Mouse (Mus musculus) thymus, adult 2 months (tissue): ENCODE data around the gene Mas1. TPM values are rescaled to one million over a fixed set of nuclear protein-coding genes. Genes with fewer than 3 reads are reported as not detected.

ENCODE experiments used
- DNase-seq: peaks from one replicate; pipeline ENCODE4 v3.0.0; 2021
- H3K27ac ChIP-seq: fragments of 200-500 bp; 2 replicates; pipeline ENCODE4 v1.5.1; 2012; ENCODE audit warnings: low read length, control low read depth; ENCODE audit not compliant: control insufficient read depth, insufficient read depth
- H3K27me3 ChIP-seq: fragments of 200-500 bp; 2 replicates; pipeline ENCODE4 v1.6.1; 2012; ENCODE audit warnings: mild to moderate bottlenecking, low read length, moderate library complexity, mixed read lengths; ENCODE audit not compliant: control insufficient read depth, insufficient read depth
- H3K36me3 ChIP-seq: fragments of 200-500 bp; 2 replicates; pipeline ENCODE4 v1.6.1; 2012; ENCODE audit warnings: mild to moderate bottlenecking, low read length, moderate library complexity; ENCODE audit not compliant: control insufficient read depth, insufficient read depth
- H3K4me1 ChIP-seq: fragments of 200-500 bp; replicated peaks from 2 replicates; pipeline ENCODE4 v1.6.1; 2012; ENCODE audit warnings: low read length; ENCODE audit not compliant: control insufficient read depth, insufficient read depth
- H3K4me3 ChIP-seq: fragments of 200-500 bp; 2 replicates; pipeline ENCODE4 v1.5.1; 2012; ENCODE audit warnings: mild to moderate bottlenecking, low read length, control low read depth, moderate library complexity; ENCODE audit not compliant: control insufficient read depth, insufficient read depth
- CTCF ChIP-seq: fragments of 200-500 bp; IDR thresholded peaks from 2 replicates; pipeline ENCODE4 v1.5.1; 2012; ENCODE audit warnings: mild to moderate bottlenecking, control low read depth, low read length, moderate library complexity, borderline replicate concordance; ENCODE audit not compliant: control insufficient read depth, poor library complexity, insufficient read depth; ENCODE audit errors: extremely low read depth
- POLR2A ChIP-seq: fragments of 200-500 bp; IDR thresholded peaks from 2 replicates; pipeline ENCODE4 v1.6.1; 2012; ENCODE audit warnings: mild to moderate bottlenecking, low read length, control low read depth, moderate library complexity; ENCODE audit not compliant: control insufficient read depth, poor library complexity, insufficient read depth; ENCODE audit errors: extremely low read depth
- WGBS: fragments of 180-500 bp; shearing (Covaris S2); methylation state at CpG from one replicate; pipeline ENCODE4 v1.1.7; 2018; 5-methylcytosine and 5-hydroxymethylcytosine counted together
- polyA plus RNA-seq: library from polyadenylated mRNA; depleted of rRNA; stranded (reverse); fragments of >200 nt; gene quantifications from 2 replicates; pipeline ENCODE4 v1.2.3, GENCODE M21; 2012

Mas1 gene
- polyA plus RNA-seq, 1 experiment, result 0.28 TPM

DNA sequence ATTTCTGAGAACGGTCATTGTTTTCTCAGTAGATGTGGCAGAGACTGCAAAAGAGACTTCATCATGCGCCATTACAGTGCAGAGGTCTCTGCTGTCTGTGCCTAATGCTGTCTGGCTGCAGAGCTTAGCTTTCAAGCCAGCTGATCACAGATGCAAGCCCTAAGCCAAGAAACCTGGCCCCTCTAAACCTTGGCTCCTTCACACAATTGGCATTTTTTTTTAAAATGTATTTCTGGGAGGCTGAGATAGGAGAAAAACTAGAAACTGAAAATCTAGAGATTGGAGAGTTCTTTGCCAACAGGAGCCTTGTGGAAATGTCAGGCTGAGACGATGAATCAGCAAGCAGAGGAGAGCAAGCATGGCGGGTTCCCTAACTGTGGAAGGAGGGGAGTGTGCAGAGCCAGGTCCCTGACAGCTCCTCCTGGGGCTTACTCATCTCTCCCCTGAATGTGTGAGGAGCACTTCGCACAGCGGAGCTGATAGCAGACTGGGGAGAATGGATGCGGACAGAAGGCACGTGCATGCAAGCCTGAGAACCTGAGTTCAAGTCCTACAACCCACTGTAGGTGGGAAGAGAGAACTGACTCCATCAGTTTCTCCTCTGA lies 18.1 kb downstream of the Mas1 start:
- no peak overlapping the region; the same call in 1 of the 2 replicates for H3K27ac ChIP-seq

DNA sequence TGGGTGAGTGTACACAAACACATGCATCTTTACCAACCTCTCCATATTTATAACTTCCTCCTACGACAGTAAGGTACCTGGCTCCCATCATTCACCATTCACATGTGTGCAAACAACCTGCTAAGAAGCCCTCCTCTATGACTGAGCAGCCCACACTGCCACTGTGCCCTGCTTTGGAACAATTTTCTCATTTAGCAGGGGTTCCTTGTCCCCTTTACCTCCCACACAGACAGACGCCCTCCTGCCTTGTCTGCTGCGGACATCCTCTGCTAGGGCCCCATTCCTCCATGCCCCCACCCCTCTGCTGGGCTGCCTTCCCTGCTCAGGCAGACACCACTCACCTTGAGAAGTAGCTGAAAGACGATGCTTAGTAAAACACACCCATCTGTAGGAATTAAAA lies 20.2 kb downstream of the Mas1 start:
- 83% methylated on average over 4 of the region's 4 CpGs for WGBS
- no peaks in the 10 kb centered on the region for H3K4me1 ChIP-seq
- TF ChIP-seq POLR2A (no peak), CTCF (no peak)
- DNase-seq, result no peak
- no peak overlapping the region for H3K27ac ChIP-seq
- no peaks in the 10 kb centered on the region for H3K36me3 ChIP-seq
- no peak overlapping the region for H3K4me3 ChIP-seq
- no peaks in the 10 kb centered on the region for H3K27me3 ChIP-seq

More for the DNA sequence above, 18.1 kb downstream of the Mas1 start:
- WGBS, result 86% methylated on average over 8 of the region's 8 CpGs
- no peaks in the 10 kb centered on the region for H3K36me3 ChIP-seq
- no peaks in the 10 kb centered on the region for H3K4me1 ChIP-seq
- no peaks in the 10 kb centered on the region for H3K27me3 ChIP-seq
- no peak for TF ChIP-seq CTCF
- no peak for TF ChIP-seq POLR2A
- no peak for DNase-seq
- no peak overlapping the region for H3K4me3 ChIP-seq

DNA sequence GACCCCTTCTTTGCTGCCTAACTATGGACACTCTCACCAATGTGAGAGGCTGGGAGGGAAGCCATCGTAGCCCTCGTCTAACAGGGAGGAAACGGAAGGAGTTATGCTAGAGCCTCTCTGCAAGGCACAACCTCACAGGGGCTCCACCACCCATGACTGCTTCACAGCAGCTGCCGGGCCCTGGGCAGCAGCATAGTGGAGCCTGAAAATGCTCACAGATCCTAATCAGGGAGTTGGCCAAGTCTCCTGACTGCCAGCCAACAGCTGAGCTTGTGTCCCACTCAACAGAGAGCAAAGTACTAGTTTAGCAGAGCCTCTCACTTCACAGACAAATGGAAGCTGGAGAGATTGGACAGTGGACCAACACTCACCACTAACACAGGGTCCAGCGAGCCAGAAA lies 21.5 kb downstream of the Mas1 start:
- Histone ChIP-seq H3K27ac (no peak overlapping the region), H3K36me3 (no peaks in the 10 kb centered on the region), H3K4me1 (no peaks in the 10 kb centered on the region), H3K4me3 (no peak overlapping the region), H3K27me3 (no peaks in the 10 kb centered on the region)
- WGBS, result 84% methylated on average over 5 of the region's 5 CpGs
- TF ChIP-seq CTCF (no peak), POLR2A (no peak)
- no peak for DNase-seq

DNA sequence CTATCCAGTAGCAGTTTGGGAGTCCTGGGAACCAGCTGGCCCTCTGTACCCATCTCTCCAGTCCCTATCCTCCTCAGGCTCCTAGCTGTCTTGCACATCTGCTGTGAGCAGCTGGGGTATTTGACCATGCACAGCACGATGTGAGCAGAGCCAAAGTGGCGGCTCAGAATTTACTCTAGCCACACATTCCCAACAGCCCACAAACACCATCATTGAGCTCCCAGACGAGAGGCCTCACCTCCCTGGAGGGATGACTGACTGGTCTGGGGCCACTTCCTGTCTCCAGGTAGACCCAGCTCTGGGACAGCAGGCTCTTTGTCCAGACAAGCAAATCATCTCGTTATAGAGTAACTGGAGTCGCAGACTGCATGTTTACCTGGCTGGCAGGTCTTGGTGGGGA lies 22.1 kb downstream of the Mas1 start:
- H3K4me1 ChIP-seq, result no peaks in the 10 kb centered on the region
- 75% methylated on average over 5 of the region's 5 CpGs for WGBS
- TF ChIP-seq CTCF (no peak), POLR2A (no peak)
- H3K36me3 ChIP-seq, result no peaks in the 10 kb centered on the region
- no peak overlapping the region for H3K4me3 ChIP-seq
- no peak for DNase-seq
- H3K27me3 ChIP-seq, result no peaks in the 10 kb centered on the region
- H3K27ac ChIP-seq, result no peak overlapping the region

DNA sequence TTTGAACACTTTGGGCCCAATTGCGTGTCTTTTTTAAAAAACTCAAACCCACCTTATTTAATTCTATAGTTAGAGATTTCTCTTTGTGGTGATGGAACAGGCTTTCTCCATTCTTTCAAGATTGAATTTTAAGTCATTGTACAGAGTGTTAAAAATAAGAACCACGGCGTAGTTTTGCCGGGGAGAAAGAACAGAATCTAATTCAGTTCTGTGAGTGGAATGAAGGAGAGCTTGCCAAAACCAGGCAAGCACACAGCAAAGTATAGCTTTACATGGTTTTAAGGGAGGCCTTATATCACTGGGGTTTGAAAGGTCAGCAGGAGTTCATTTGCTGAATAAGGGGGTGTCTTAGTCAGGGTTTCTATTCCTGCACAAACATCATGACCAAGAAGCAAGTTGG lies 23.4 kb downstream of the Mas1 start:
- H3K27ac ChIP-seq, result no peak overlapping the region
- no peaks in the 10 kb centered on the region for H3K4me1 ChIP-seq
- H3K27me3 ChIP-seq, result no peaks in the 10 kb centered on the region
- WGBS, result 96% methylated on average over 4 of the region's 4 CpGs
- no peak overlapping the region for H3K4me3 ChIP-seq
- H3K36me3 ChIP-seq, result no peaks in the 10 kb centered on the region
- no peak for TF ChIP-seq POLR2A
- TF ChIP-seq CTCF, result no peak
- no peak for DNase-seq

DNA sequence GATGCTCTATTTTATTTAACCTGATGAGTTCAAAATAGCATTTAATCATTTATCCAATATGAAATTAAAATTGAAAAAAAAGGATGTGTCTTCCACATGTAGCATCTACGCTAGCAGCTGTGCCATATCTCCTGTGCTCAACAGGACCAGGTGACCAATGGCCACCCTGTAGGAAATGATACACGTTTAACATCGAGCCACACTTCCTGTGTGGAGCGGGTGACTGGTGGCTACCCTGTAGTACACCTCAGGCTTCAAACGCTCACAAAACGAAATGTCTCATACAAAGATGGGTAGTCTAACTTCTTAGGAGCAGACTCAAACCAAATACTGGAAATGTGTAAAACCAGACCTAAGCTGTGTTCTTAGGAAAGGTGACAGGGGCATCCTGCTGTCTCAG lies 24.1 kb downstream of the Mas1 start:
- H3K4me3 ChIP-seq, result no peak overlapping the region
- H3K4me1 ChIP-seq, result no peaks in the 10 kb centered on the region
- no peaks in the 10 kb centered on the region for H3K27me3 ChIP-seq
- TF ChIP-seq POLR2A, result no peak
- no peak for TF ChIP-seq CTCF
- WGBS, result 25% methylated on average over 6 of the region's 6 CpGs
- DNase-seq, result no peak
- no peaks in the 10 kb centered on the region for H3K36me3 ChIP-seq
- no peak overlapping the region for H3K27ac ChIP-seq

DNA sequence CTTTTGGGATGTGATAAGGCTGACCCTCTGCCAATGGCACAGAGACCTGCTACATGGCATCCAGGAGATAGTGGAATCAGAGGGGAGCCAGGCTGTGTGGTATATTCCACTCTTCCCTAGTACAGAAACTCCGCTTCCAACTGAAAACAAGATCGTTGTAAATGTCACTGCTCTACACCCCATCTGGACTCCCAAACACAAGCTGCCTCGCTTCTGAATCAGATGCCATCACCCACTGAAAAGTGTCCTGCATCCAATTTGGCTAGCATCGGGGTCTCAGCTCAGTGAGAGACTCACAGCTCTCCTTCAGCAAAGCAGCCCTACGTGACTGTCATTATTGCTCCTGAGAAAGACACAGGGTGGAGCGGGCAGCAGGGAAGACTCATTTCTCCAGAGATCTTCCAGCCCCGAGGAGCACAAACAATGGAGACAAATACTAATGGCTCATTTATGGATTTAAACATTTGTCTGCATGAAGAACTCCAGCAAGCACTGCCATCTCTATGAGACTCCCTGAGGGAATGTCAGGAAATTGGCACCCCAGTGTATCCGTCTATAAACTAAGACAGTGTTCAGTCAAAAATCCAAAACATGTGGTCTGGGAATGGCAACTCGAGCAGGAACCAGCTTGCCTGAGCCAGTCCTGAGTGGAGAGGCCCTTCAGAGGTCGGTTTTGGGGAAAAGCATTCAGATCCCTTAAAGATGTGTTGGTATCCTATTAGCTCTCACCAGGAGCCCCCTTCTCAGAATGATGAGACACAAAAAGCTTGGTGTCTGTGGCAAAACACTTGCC lies 28.3 kb downstream of the Mas1 start:
- Histone ChIP-seq H3K4me3 (no peak overlapping the region), H3K27ac (no peak overlapping the region), H3K27me3 (no peaks in the 10 kb centered on the region), H3K36me3 (no peaks in the 10 kb centered on the region), H3K4me1 (no peaks in the 10 kb centered on the region)
- TF ChIP-seq POLR2A (no peak), CTCF (no peak)
- no peak for DNase-seq
- 86% methylated on average over 10 of the region's 10 CpGs for WGBS
